Mouse (Mus musculus): ENCODE results near the gene Mreg. TPM values are rescaled to one million over a fixed set of nuclear protein-coding genes. Genes with fewer than 3 reads are reported as not detected.
"Not testable (repeated sequence)": the region's sequence is repeated elsewhere in the genome, so short reads cannot be mapped to it uniquely, and the experiment has no call there.

Mreg gene
- polyA plus RNA-seq (2016; fragmentation: Nextera tagmentation; extraction: Ambion mirVana), result 2.4 and 2.8 TPM in 2 replicates

- no peak within 1 kb of the TSS for H3K27ac ChIP-seq
- ATAC-seq (ENCODE audit: insufficient number of reproducible peaks, insufficient read depth, low FRiP score, low TSS enrichment, low read depth), result peak; percentile 41; the same call in 1 of the 2 replicates
- WGBS, result under 1% methylated on average over 89 of the region's 89 CpGs
These were observed at the start of gene Mreg for GRCm38 (mm10) chr1:72211701-72212699. Mreg (minus strand) TSS chr1:72212307.

GRCm38 (mm10) chr1:72256381-72257256, 44.5 kb upstream of the Mreg start:
- H3K4me2 ChIP-seq, result peak overlapping the region; percentile 64
- WGBS, result 80% methylated on average over 9 of the region's 9 CpGs
- H3K27me3 ChIP-seq, result no peaks in the 10 kb centered on the region
- no peak overlapping the region for H3K27ac ChIP-seq
- peaks cover 23% of the 10 kb centered on the region for H3K4me1 ChIP-seq (replicated peaks)
- peaks cover 25% of the 10 kb centered on the region; the same call in 1 of the 2 replicates for H3K36me3 ChIP-seq
- H3K4me3 ChIP-seq (replicated peaks), result no peak overlapping the region
- no peak overlapping the region for H3K9ac ChIP-seq (replicated peaks)
- no peaks in the 10 kb centered on the region for H3K9me3 ChIP-seq
- ATAC-seq (ENCODE audit: insufficient number of reproducible peaks, insufficient read depth, low FRiP score, low TSS enrichment, low read depth), result no peak

More at GRCm38 (mm10) chr1:72211701-72212699, at the start of gene Mreg:
- Histone ChIP-seq H3K36me3 (no peaks in the 10 kb centered on the region), H3K27me3 (peaks cover 14% of the 10 kb centered on the region; the same call in 1 of the 2 replicates), H3K4me3 (replicated peaks) (peak within 1 kb of the TSS; percentile 80), H3K9ac (replicated peaks) (peak within 1 kb of the TSS; percentile 81), H3K9me3 (no peaks in the 10 kb centered on the region), H3K4me2 (peak within 1 kb of the TSS; percentile 97), H3K4me1 (replicated peaks) (peaks cover 4% of the 10 kb centered on the region)

- 40% methylated on average over 11 of the region's 11 CpGs for WGBS
- Histone ChIP-seq H3K4me2 (peak overlapping the region; percentile 64), H3K9me3 (no peaks in the 10 kb centered on the region), H3K4me1 (replicated peaks) (peaks cover 23% of the 10 kb centered on the region), H3K36me3 (peaks cover 18% of the 10 kb centered on the region; the same call in 1 of the 2 replicates), H3K4me3 (replicated peaks) (peak overlapping the region; percentile 43), H3K27me3 (no peaks in the 10 kb centered on the region), H3K27ac (peak overlapping the region; percentile 89), H3K9ac (replicated peaks) (0 out of 2 replicates have a peak overlapping the region, but pooled peaks have one; percentile 28)
- ATAC-seq (ENCODE audit: insufficient number of reproducible peaks, insufficient read depth, low FRiP score, low TSS enrichment, low read depth), result no peak
These were observed 43.7 kb upstream of the Mreg start for GRCm38 (mm10) chr1:72255854-72256175.

- peaks cover 14% of the 10 kb centered on the region; the same call in 1 of the 2 replicates for H3K36me3 ChIP-seq
- peak overlapping the region; percentile 64 for H3K4me2 ChIP-seq
- H3K9ac ChIP-seq (replicated peaks), result peak overlapping the region; percentile 28; the same call in 1 of the 2 replicates
- peak overlapping the region; percentile 89 for H3K27ac ChIP-seq
- 6% methylated on average over 15 of the region's 15 CpGs for WGBS
- no peaks in the 10 kb centered on the region for H3K9me3 ChIP-seq
- H3K4me1 ChIP-seq (replicated peaks), result peaks cover 23% of the 10 kb centered on the region
- peak overlapping the region; percentile 43 for H3K4me3 ChIP-seq (replicated peaks)
- H3K27me3 ChIP-seq, result no peaks in the 10 kb centered on the region
- peak; percentile 93 for ATAC-seq (ENCODE audit: insufficient number of reproducible peaks, insufficient read depth, low FRiP score, low TSS enrichment, low read depth)
These were observed 43.2 kb upstream of the Mreg start for GRCm38 (mm10) chr1:72255062-72255853.

- peak; percentile 83 for ATAC-seq (ENCODE audit: insufficient number of reproducible peaks, insufficient read depth, low FRiP score, low TSS enrichment, low read depth)
- H3K4me3 ChIP-seq (replicated peaks), result peak overlapping the region; percentile 43
- no peaks in the 10 kb centered on the region for H3K9me3 ChIP-seq
- peaks cover 14% of the 10 kb centered on the region; the same call in 1 of the 2 replicates for H3K36me3 ChIP-seq
- no peaks in the 10 kb centered on the region for H3K27me3 ChIP-seq
- WGBS, result under 1% methylated on average over 35 of the region's 35 CpGs
- peak overlapping the region; percentile 64 for H3K4me2 ChIP-seq
- peaks cover 23% of the 10 kb centered on the region for H3K4me1 ChIP-seq (replicated peaks)
- H3K9ac ChIP-seq (replicated peaks), result peak overlapping the region; percentile 60
- H3K27ac ChIP-seq, result peak overlapping the region; percentile 89
These were observed 42.5 kb upstream of the Mreg start for GRCm38 (mm10) chr1:72254545-72255061.

- Histone ChIP-seq H3K27me3 (no peaks in the 10 kb centered on the region), H3K4me2 (peak overlapping the region; percentile 64), H3K27ac (peak overlapping the region; percentile 89), H3K4me1 (replicated peaks) (peaks cover 23% of the 10 kb centered on the region), H3K9ac (replicated peaks) (peak overlapping the region; percentile 60; the same call in 1 of the 2 replicates), H3K9me3 (no peaks in the 10 kb centered on the region), H3K36me3 (peaks cover 14% of the 10 kb centered on the region; the same call in 1 of the 2 replicates), H3K4me3 (replicated peaks) (peak overlapping the region; percentile 43)
- WGBS, result 49% methylated on average over 11 of the region's 11 CpGs
- ATAC-seq (ENCODE audit: insufficient number of reproducible peaks, insufficient read depth, low FRiP score, low TSS enrichment, low read depth), result no peak
These were observed 41.9 kb upstream of the Mreg start for GRCm38 (mm10) chr1:72253881-72254491.

GRCm38 (mm10) chr1:72251806-72252205, 39.7 kb upstream of the Mreg start:
- Histone ChIP-seq H3K4me1 (replicated peaks) (peaks cover 22% of the 10 kb centered on the region), H3K27ac (no peak overlapping the region), H3K4me3 (replicated peaks) (no peak overlapping the region), H3K9me3 (no peaks in the 10 kb centered on the region), H3K9ac (replicated peaks) (no peak overlapping the region), H3K27me3 (no peaks in the 10 kb centered on the region), H3K36me3 (no peaks in the 10 kb centered on the region), H3K4me2 (no peak overlapping the region)
- ATAC-seq (ENCODE audit: insufficient number of reproducible peaks, insufficient read depth, low FRiP score, low TSS enrichment, low read depth), result no peak
- WGBS, result 82% methylated on average over 1 of the region's 1 CpGs

GRCm38 (mm10) chr1:72248226-72248737, 36.2 kb upstream of the Mreg start:
- 41% methylated on average over 9 of the region's 9 CpGs for WGBS
- H3K27ac ChIP-seq, result not testable (repeated sequence)

GRCm38 (mm10) chr1:72244317-72245036, 32.4 kb upstream of the Mreg start:
- no peaks in the 10 kb centered on the region for H3K27me3 ChIP-seq

More at GRCm38 (mm10) chr1:72248226-72248737, 36.2 kb upstream of the Mreg start:
- not testable (repeated sequence) for H3K27me3 ChIP-seq; H3K4me3 ChIP-seq (replicated peaks); H3K4me2 ChIP-seq; H3K36me3 ChIP-seq; H3K9ac ChIP-seq (replicated peaks); H3K4me1 ChIP-seq (replicated peaks); H3K9me3 ChIP-seq; ATAC-seq (ENCODE audit: insufficient number of reproducible peaks, insufficient read depth, low FRiP score, low TSS enrichment, low read depth)

More at GRCm38 (mm10) chr1:72244317-72245036, 32.4 kb upstream of the Mreg start:
- Histone ChIP-seq H3K27ac (peak overlapping the region; percentile 51; the same call in 1 of the 2 replicates), H3K36me3 (no peaks in the 10 kb centered on the region), H3K4me1 (replicated peaks) (no peaks in the 10 kb centered on the region), H3K9me3 (no peaks in the 10 kb centered on the region), H3K4me2 (peak overlapping the region; percentile 63; the same call in 1 of the 2 replicates), H3K4me3 (replicated peaks) (peak overlapping the region; percentile 43), H3K9ac (replicated peaks) (no peak overlapping the region)
- WGBS, result 0% methylated on average over 12 of the region's 12 CpGs
- ATAC-seq (ENCODE audit: insufficient number of reproducible peaks, insufficient read depth, low FRiP score, low TSS enrichment, low read depth), result peak; percentile 88

All from limb, embryonic 12.5 days (tissue).